26 mouse cellular contexts compared by ENCODE assay signal in the genomic region with DNA sequence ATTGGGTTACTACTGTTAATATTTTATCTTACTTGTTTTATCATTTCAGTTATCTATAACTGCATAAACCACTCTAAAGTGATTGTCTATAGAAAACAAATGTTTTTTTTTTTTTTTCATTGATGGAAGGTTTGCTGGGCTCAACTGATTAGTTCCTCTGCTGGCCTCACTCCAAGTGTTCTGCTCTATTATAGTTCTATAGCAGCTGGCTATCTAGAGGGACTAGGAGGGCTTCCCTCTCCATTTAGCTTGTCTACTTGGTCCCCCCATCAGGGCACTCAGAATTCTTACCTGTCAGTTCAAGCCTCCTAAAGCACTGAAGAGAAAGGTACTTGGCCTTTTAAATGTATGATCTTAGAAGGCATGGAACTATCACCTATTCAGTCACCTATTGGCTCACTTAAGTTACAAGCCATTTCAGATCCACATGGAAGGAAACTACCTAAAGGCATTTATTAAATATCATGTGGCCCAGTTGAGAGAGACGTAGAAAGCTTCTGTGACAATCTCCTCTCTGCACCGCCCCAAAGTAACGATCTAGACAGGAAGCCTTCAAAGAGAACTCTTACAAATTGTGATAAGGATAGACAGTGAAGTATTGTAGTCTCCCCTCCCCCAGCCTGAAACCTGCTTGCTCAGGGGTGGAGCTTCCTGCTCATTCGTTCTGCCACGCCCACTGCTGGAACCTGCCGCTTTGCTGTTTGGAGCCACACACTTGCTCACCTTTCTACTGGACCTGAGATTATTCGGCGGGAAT.
DNase-seq lines count a peak whose midpoint lies in the region; ATAC-seq lines count a peak whose summit lies in the region.
"Had no signal": no experiment of that assay in that cellular context is flagged by ENCODE, and none has a peak within 500 bp of the region (broad histone marks: within the 10 kb centered on the region; RNA-seq: fewer than 3 reads in every experiment).

No protein-coding gene starts in this region.

- peak; percentile 63; the same call in 1 of the 2 replicates for ATAC-seq in common myeloid progenitor, adult 5-6 weeks (replicated peaks; ENCODE audit: low read depth, poor library complexity, severe bottlenecking)
- ATAC-seq in liver, embryonic 11.5 days (replicated peaks; ENCODE audit: low FRiP score), result peak; percentile 63; the same call in 1 of the 2 replicates
- peak; percentile 50 for ATAC-seq in liver, embryonic 16.5 days (ENCODE audit: low read depth)
- ATAC-seq: forebrain, postnatal 0 days; hindbrain, embryonic 16.5 days had no signal

- H3K4me1 ChIP-seq in liver, embryonic 11.5 days (replicated peaks; ENCODE audit: control insufficient read depth, insufficient read depth, low read length), result no peaks in the 10 kb centered on the region
- H3K4me1 ChIP-seq in liver, embryonic 16.5 days (ENCODE audit: control insufficient read depth, low read depth, low read length), result no peaks in the 10 kb centered on the region
- no peaks in the 10 kb centered on the region for H3K4me1 ChIP-seq in hindbrain, embryonic 10.5 days (replicated peaks)
- H3K4me1 ChIP-seq: forebrain, embryonic 12.5 days; limb, embryonic 13.5 days; midbrain, embryonic 12.5 days; neural tube, embryonic 12.5 days had no signal

- H3K4me2 ChIP-seq in liver, embryonic 11.5 days, result peak overlapping the region; percentile 16; the same call in 1 of the 2 replicates
- 0 out of 2 replicates have a peak overlapping the region, but pooled peaks have one; percentile 13 for H3K4me2 ChIP-seq in liver, embryonic 16.5 days (ENCODE audit: low read depth, low read length)
- H3K4me2 ChIP-seq: forebrain, embryonic 12.5 days; limb, embryonic 13.5 days; lung, embryonic 14.5 days; midbrain, embryonic 12.5 days; neural tube, embryonic 12.5 days had no signal

- H3K9me3 ChIP-seq in liver, embryonic 11.5 days (ENCODE audit: control insufficient read depth, low read length), result no peaks in the 10 kb centered on the region
- H3K9me3 ChIP-seq in liver, embryonic 16.5 days (replicated peaks; ENCODE audit: control insufficient read depth, low read length), result no peaks in the 10 kb centered on the region
- no peaks in the 10 kb centered on the region for H3K9me3 ChIP-seq in hindbrain, embryonic 10.5 days
- H3K9me3 ChIP-seq: forebrain, embryonic 12.5 days; limb, embryonic 13.5 days; midbrain, embryonic 12.5 days; neural tube, embryonic 12.5 days had no signal

- H3K36me3 ChIP-seq in liver, embryonic 11.5 days (ENCODE audit: control insufficient read depth, insufficient read depth, low read length), result no peaks in the 10 kb centered on the region
- H3K36me3 ChIP-seq in liver, embryonic 16.5 days (ENCODE audit: control insufficient read depth, insufficient read depth), result no peaks in the 10 kb centered on the region
- H3K36me3 ChIP-seq in hindbrain, embryonic 10.5 days, result no peaks in the 10 kb centered on the region
- H3K36me3 ChIP-seq: forebrain, embryonic 12.5 days; limb, embryonic 13.5 days; midbrain, embryonic 12.5 days; neural tube, embryonic 12.5 days had no signal

- H3K4me3 ChIP-seq in liver, embryonic 11.5 days (ENCODE audit: low read depth, low read length), result no peak overlapping the region
- no peak overlapping the region for H3K4me3 ChIP-seq in liver, embryonic 16.5 days (ENCODE audit: low read depth, low read length)
- no peak overlapping the region for H3K4me3 ChIP-seq in hindbrain, embryonic 10.5 days
- H3K4me3 ChIP-seq: erythroblast, embryonic 14.5 days; forebrain, embryonic 12.5 days; left cerebral cortex, adult 2 months; limb, embryonic 13.5 days; midbrain, embryonic 12.5 days; myocyte; neural tube, embryonic 12.5 days had no signal

- WGBS in liver, embryonic 11.5 days, result 28% methylated on average over 8 of the region's 8 CpGs
- 26% methylated on average over 8 of the region's 8 CpGs for WGBS in liver, embryonic 16.5 days (ENCODE audit: insufficient replicate concordance)
- WGBS in hindbrain, embryonic 10.5 days, result 56% methylated on average over 8 of the region's 8 CpGs

- DNase-seq in MEL-GATA-1-ER (ENCODE audit: extremely low read depth, low read depth) (peak; percentile 36), adipocyte (ENCODE audit: low spot score) (no peak)
- no peak for DNase-seq in liver, embryonic 11.5 days (ENCODE audit: low spot score)
- no peak for DNase-seq in layer of hippocampus, postnatal 14 days (ENCODE audit: low spot score in 2 of 2)
- no peak for DNase-seq in thymus, adult 18-20 months
- DNase-seq in hindbrain, embryonic 10.5 days (ENCODE audit: low spot score), result no peak
- DNase-seq: adrenal gland, postnatal 14 days; cerebellum, adult 18-20 months; cerebellum, postnatal 10 days; forebrain, postnatal 0 days; heart, postnatal 14 days; kidney, adult 11 months; kidney, postnatal 4 days; lung, embryonic 14.5 days; lung, postnatal 14 days; thymus, postnatal 4 days had no signal

- H3K27ac ChIP-seq in liver, embryonic 11.5 days (ENCODE audit: low read depth, low read length), result no peak overlapping the region
- H3K27ac ChIP-seq in liver, embryonic 16.5 days (ENCODE audit: low read length), result no peak overlapping the region
- H3K27ac ChIP-seq in hindbrain, embryonic 10.5 days, result no peak overlapping the region
- H3K27ac ChIP-seq: forebrain, embryonic 12.5 days; left cerebral cortex, adult 2 months; limb, embryonic 13.5 days; midbrain, embryonic 12.5 days; neural tube, embryonic 12.5 days had no signal

- H3K27me3 ChIP-seq in liver, embryonic 11.5 days (replicated peaks; ENCODE audit: control insufficient read depth, insufficient read depth, low read length), result peaks cover 13% of the 10 kb centered on the region; the same call in 1 of the 2 replicates
- H3K27me3 ChIP-seq in liver, embryonic 16.5 days (ENCODE audit: control insufficient read depth, insufficient read depth, low read depth, low read length), result no peaks in the 10 kb centered on the region; the same call in 1 of the 2 replicates
- H3K27me3 ChIP-seq in hindbrain, embryonic 10.5 days (ENCODE audit: insufficient read depth, poor library complexity, severe bottlenecking), result peaks cover 72% of the 10 kb centered on the region
- H3K27me3 ChIP-seq: neural tube, embryonic 12.5 days had no signal

- H3K9ac ChIP-seq in liver, embryonic 11.5 days (ENCODE audit: low read depth, low read length), result no peak overlapping the region
- no peak overlapping the region for H3K9ac ChIP-seq in liver, embryonic 16.5 days (ENCODE audit: low read depth, low read length)
- H3K9ac ChIP-seq: forebrain, embryonic 12.5 days; forebrain, postnatal 0 days; limb, embryonic 13.5 days; lung, embryonic 14.5 days; midbrain, embryonic 12.5 days; neural tube, embryonic 12.5 days had no signal
